Mouse (Mus musculus) forebrain, embryonic 15.5 days (tissue): ENCODE results near the gene Pum2. TPM values are rescaled to one million over a fixed set of nuclear protein-coding genes. Genes with fewer than 3 reads are reported as not detected.

Source experiments
- ATAC-seq: fragments of 200-750 bp; cut with Nextera tagmentation; replicated peaks from 2 replicates; pipeline ENCODE4 v1.8.0; 2017; ENCODE audit warnings: mild to moderate bottlenecking, moderate TSS enrichment, moderate library complexity
- H3K27ac ChIP-seq: fragments of 300-500 bp; sonication (generic); replicated peaks from 2 replicates; pipeline ENCODE4 v1.5.1; 2015; ENCODE audit warnings: mild to moderate bottlenecking, inconsistent platforms
- H3K27me3 ChIP-seq: fragments of 300-500 bp; sonication (generic); 2 replicates; pipeline ENCODE4 v1.6.1; 2015; ENCODE audit warnings: inconsistent platforms
- H3K36me3 ChIP-seq: fragments of 300-500 bp; sonication (generic); 2 replicates; pipeline ENCODE4 v1.6.1; 2015; ENCODE audit warnings: mild to moderate bottlenecking, inconsistent platforms
- H3K4me1 ChIP-seq: fragments of 300-500 bp; sonication (generic); 2 replicates; pipeline ENCODE4 v1.6.1; 2015; ENCODE audit warnings: inconsistent platforms
- H3K4me2 ChIP-seq: fragments of 300-500 bp; sonication (generic); replicated peaks from 2 replicates; pipeline ENCODE4 v1.6.1; 2015; ENCODE audit warnings: mild to moderate bottlenecking, inconsistent platforms
- H3K4me3 ChIP-seq: fragments of 300-500 bp; sonication (generic); 2 replicates; pipeline ENCODE4 v1.5.1; 2015; ENCODE audit warnings: mild to moderate bottlenecking, inconsistent platforms
- H3K9ac ChIP-seq: fragments of 300-500 bp; sonication (generic); replicated peaks from 2 replicates; pipeline ENCODE4 v1.6.1; 2015; ENCODE audit warnings: mild to moderate bottlenecking, inconsistent platforms
- H3K9me3 ChIP-seq: fragments of 300-500 bp; sonication (generic); 2 replicates; pipeline ENCODE4 v1.6.1; 2016; ENCODE audit warnings: inconsistent platforms
- whole genome bisulfite sequencing: fragments of 180-500 bp; shearing (Covaris S2); methylation state at CpG from one replicate; pipeline ENCODE4 v1.1.7; 2015; ENCODE audit warnings: mixed read lengths; 5-methylcytosine and 5-hydroxymethylcytosine counted together
- polyA plus RNA-seq: library from polyadenylated mRNA; unstranded; fragments of >200 nt; fragmentation: Nextera tagmentation; extraction: Ambion mirVana; gene quantifications from 2 replicates; pipeline ENCODE4 v1.2.1, GENCODE M21; 2015

The Pum2 gene
- polyA plus RNA-seq, 1 experiment from 2014 or later = 66.5 TPM

DNA sequence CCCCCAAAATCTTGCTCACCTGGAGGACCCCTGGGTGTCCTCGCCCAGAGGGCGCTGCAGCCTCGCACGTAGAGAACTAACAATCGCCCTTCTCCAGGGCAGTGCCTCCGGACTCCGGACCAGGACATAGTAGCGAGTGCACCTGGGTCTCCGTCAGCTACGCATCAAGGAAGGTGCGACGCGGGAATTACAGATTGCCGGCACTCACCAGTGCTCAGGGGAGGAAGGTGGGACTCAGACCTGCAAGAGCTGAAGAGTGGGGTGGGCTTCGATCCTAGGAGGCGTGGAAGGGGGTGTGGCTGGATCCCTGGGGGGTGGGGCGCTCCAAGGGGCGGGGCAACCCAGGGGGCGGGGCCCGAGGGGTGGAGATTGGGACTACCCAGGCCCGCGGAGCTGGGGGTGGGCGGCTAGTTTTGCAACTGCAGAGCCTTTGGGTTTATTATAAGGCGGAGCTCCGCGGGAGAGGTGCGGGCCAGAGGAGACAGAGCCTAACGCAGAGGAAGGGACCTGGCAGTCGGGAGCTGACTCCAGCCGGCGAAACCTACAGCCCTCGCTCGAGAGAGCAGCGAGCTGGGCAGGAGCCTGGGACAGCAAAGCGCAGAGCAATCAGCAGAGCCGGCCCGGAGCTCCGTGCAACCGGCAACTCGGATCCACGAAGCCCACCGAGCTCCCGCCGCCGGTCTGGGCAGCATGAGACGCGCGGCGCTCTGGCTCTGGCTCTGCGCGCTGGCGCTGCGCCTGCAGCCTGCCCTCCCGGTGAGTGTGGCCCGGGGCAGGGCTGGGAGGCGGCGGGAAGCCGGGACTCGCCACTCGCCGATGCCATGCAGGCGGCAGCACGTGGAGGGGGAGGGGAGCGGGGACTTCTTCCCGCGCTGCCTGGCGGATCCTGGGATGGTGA is 97.3 kb downstream of the Pum2 start, which contains the start of gene Sdc1:
TSS of gene Sdc1 (plus strand) at position 378 of the 898 bp plus-strand sequence.
- ATAC-seq = peak; percentile 90
- WGBS = under 1% methylated on average over 65 of the region's 67 CpGs
- no peaks in the 10 kb centered on the region for H3K9me3 ChIP-seq
- peak within 1 kb of the TSS; percentile 85 for H3K9ac ChIP-seq
- H3K4me1 ChIP-seq = peaks cover 15% of the 10 kb centered on the region
- H3K4me3 ChIP-seq = peak within 1 kb of the TSS; percentile 93
- peak within 1 kb of the TSS; percentile 96 for H3K4me2 ChIP-seq
- H3K27me3 ChIP-seq = no peaks in the 10 kb centered on the region
- H3K27ac ChIP-seq = peak within 1 kb of the TSS; percentile 78
- no peaks in the 10 kb centered on the region for H3K36me3 ChIP-seq

- under 1% methylated on average over 37 of the region's 37 CpGs for WGBS
- peak; percentile 19 for ATAC-seq
- Histone ChIP-seq H3K36me3 (no peaks in the 10 kb centered on the region), H3K4me3 (peak overlapping the region; percentile 93), H3K27ac (peak overlapping the region; percentile 78), H3K9ac (peak overlapping the region; percentile 85), H3K9me3 (no peaks in the 10 kb centered on the region), H3K4me2 (peak overlapping the region; percentile 96), H3K4me1 (peaks cover 15% of the 10 kb centered on the region), H3K27me3 (no peaks in the 10 kb centered on the region)
Measured at GRCm38 (mm10) chr12:8771844-8772380, 98.0 kb downstream of the Pum2 start.

DNA sequence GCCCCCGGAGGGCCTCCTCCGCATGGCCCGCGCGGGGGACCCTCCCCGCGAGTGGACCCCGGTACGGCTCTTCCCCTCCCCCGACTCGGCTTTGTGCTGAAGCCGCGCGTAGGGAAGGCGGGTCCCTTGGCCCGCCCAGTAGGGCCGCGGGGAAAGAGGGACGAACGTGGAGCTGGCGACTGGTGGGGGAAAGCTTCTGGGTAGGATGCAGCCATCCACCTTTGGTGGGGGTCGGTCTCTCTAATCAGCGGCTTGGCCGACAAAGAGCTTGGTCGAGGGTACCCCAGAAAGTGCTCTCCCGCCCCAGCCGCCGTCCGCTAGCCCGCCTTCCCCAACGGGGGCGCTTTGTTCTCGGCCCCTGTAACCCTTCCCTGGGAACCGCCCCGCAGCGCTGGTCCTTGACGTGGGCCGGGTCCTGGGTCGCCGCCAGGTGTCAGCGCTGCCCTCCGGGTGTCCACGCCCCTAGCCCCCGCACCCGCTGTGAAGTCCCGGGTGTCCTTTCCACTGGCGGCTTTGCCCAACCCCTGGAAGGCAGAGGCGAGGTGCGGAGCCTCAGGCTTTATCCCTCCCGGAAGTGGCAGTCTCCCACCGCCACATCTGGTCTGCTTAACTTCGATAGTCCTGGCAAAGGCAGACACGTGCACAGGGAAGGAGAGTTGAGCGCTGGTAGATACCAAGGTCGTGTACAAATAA is 98.7 kb downstream of the Pum2 start:
- peak; percentile 40 for ATAC-seq
- Histone ChIP-seq H3K27ac (peak overlapping the region; percentile 78), H3K4me1 (peaks cover 15% of the 10 kb centered on the region), H3K4me2 (peak overlapping the region; percentile 96), H3K36me3 (no peaks in the 10 kb centered on the region), H3K27me3 (no peaks in the 10 kb centered on the region), H3K9ac (peak overlapping the region; percentile 85), H3K4me3 (peak overlapping the region; percentile 93), H3K9me3 (no peaks in the 10 kb centered on the region)
- under 1% methylated on average over 50 of the region's 55 CpGs for whole genome bisulfite sequencing

DNA sequence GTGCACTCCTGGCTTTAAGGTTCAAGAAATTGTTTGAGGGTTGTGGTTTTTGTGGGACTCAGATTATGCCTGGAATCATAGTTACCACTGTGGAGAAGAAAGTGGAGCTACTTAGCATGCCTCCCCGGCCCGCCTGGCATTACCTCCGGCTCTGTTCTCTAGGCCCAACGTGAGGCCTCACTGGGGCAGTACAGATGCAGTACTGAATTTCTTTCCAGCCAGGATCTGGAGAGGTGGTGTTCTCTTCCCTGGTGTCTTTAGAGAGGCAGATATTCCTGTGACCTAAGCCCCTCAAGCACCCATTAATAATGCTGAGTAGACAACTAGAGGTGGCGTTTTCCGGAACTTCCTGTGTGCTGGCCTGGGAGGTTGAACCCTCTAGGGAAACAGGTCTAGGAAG is 99.4 kb downstream of the Pum2 start:
- no peak for ATAC-seq
- peak overlapping the region; percentile 93 for H3K4me3 ChIP-seq
- 18% methylated on average over 6 of the region's 6 CpGs for WGBS
- no peaks in the 10 kb centered on the region for H3K27me3 ChIP-seq
- H3K27ac ChIP-seq = 0 out of 2 replicates have a peak overlapping the region, but pooled peaks have one; percentile 78
- no peaks in the 10 kb centered on the region for H3K9me3 ChIP-seq
- peak overlapping the region; percentile 85 for H3K9ac ChIP-seq
- peaks cover 15% of the 10 kb centered on the region for H3K4me1 ChIP-seq
- no peaks in the 10 kb centered on the region for H3K36me3 ChIP-seq
- peak overlapping the region; percentile 96 for H3K4me2 ChIP-seq

GRCm38 (mm10) chr12:8774183-8774582 is 100.2 kb downstream of the Pum2 start:
- Histone ChIP-seq H3K4me2 (no peak overlapping the region), H3K36me3 (no peaks in the 10 kb centered on the region), H3K9ac (no peak overlapping the region), H3K9me3 (no peaks in the 10 kb centered on the region), H3K27ac (no peak overlapping the region), H3K4me3 (no peak overlapping the region), H3K4me1 (peaks cover 15% of the 10 kb centered on the region), H3K27me3 (no peaks in the 10 kb centered on the region)
- ATAC-seq = no peak

DNA sequence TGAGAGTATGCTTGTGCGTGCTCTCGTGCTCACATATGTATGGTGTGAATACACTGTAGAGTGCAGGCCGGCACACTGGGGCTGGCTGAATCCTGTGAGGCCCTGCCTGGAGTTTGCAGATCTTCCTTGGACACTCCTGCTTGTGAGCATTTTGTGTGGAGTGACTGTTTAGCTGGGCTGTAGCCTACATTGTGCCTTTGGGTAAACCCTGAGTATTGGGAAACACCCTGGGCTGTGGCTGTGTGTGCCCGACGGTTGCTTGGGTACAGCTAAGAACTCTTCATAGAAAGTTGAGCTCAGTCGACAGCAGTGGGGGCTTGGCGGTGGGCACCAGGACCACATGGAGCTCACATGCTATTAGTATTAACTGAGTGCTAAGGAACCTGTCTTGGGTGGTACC is 102.3 kb downstream of the Pum2 start:
- no peak for ATAC-seq
- H3K4me2 ChIP-seq = no peak overlapping the region
- H3K36me3 ChIP-seq = no peaks in the 10 kb centered on the region
- H3K27me3 ChIP-seq = no peaks in the 10 kb centered on the region
- H3K9ac ChIP-seq = no peak overlapping the region
- 92% methylated on average over 7 of the region's 7 CpGs for WGBS
- H3K27ac ChIP-seq = no peak overlapping the region
- peaks cover 15% of the 10 kb centered on the region for H3K4me1 ChIP-seq
- H3K4me3 ChIP-seq = no peak overlapping the region
- H3K9me3 ChIP-seq = no peaks in the 10 kb centered on the region

DNA sequence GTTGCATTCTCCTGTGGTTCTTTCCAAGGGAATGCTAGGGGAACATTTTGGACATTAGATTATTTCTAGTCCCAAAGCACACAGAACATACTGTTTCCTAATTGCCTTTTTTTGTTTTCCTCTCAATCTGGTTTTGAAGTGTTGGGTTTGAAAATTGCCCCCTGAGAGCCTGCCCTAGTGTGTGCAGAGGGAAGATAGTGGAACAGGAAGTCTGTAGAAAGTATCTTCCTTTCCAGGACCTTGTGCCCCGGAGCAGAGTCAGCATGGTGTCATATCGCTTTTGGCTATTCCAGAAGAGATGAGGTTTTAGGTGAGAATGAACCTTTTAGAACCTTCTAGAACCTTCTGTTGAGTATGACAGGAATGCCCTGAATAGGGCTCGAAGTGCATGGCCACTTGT is 102.8 kb downstream of the Pum2 start:
- no peak overlapping the region for H3K4me3 ChIP-seq
- WGBS = 97% methylated on average over 3 of the region's 3 CpGs
- H3K4me2 ChIP-seq = no peak overlapping the region
- peaks cover 15% of the 10 kb centered on the region for H3K4me1 ChIP-seq
- no peak overlapping the region for H3K9ac ChIP-seq
- H3K9me3 ChIP-seq = no peaks in the 10 kb centered on the region
- H3K27me3 ChIP-seq = no peaks in the 10 kb centered on the region
- no peak overlapping the region for H3K27ac ChIP-seq
- no peaks in the 10 kb centered on the region for H3K36me3 ChIP-seq
- no peak for ATAC-seq

- H3K9ac ChIP-seq = no peak overlapping the region
- H3K4me3 ChIP-seq = no peak overlapping the region
- no peak overlapping the region for H3K4me2 ChIP-seq
- no peak overlapping the region for H3K27ac ChIP-seq
- H3K27me3 ChIP-seq = no peaks in the 10 kb centered on the region
- ATAC-seq = no peak
- no peaks in the 10 kb centered on the region for H3K9me3 ChIP-seq
- no peaks in the 10 kb centered on the region for H3K36me3 ChIP-seq
- 87% methylated on average over 7 of the region's 7 CpGs for WGBS
- H3K4me1 ChIP-seq = peaks cover 12% of the 10 kb centered on the region
Measured at GRCm38 (mm10) chr12:8778106-8778505, 104.2 kb downstream of the Pum2 start.

DNA sequence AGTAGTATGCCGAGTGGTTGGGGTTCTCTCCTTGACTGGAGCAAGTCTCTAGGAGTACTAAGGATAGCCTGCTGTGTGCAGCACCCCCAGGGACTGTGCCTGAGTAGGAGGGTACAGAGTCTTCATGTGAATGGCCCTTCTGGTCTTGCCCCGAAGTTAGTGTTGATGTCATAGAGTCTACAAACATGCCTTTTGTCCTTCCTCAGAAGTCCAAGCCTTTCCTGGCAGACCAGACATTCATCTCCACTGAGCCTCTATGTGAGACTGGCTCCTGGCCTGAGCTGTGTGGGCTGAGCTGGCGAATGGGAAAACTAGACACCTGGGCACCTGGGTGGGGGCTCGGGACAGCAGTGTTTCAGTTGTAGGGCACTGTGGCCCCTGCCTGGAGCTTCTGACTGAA is 105.9 kb downstream of the Pum2 start:
- Histone ChIP-seq H3K4me1 (no peaks in the 10 kb centered on the region), H3K4me3 (no peak overlapping the region), H3K27ac (no peak overlapping the region), H3K27me3 (no peaks in the 10 kb centered on the region), H3K9ac (no peak overlapping the region), H3K36me3 (no peaks in the 10 kb centered on the region), H3K9me3 (no peaks in the 10 kb centered on the region), H3K4me2 (no peak overlapping the region)
- ATAC-seq = no peak
- 77% methylated on average over 4 of the region's 4 CpGs for WGBS

DNA sequence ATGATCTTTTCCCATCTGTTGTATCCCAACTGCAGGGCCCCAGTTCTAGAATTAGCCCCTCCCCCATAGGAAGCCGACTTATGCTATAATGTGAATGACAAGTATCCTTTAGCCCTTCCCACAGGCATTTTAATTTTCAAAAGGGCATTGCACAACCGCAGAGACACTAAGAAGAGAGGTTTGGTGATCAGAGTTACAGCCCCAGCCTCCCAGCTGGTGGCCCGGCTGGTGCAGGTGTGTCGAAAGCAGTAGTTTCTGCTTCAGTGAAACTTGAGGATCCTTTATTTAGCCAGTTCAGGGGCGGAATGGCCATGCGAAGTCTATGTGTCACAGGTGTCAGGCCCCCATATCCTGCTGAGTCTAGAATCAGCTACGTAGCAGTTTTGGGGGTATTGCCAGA is 107.2 kb downstream of the Pum2 start:
- H3K9me3 ChIP-seq = no peaks in the 10 kb centered on the region
- H3K36me3 ChIP-seq = no peaks in the 10 kb centered on the region
- WGBS = 78% methylated on average over 7 of the region's 7 CpGs
- no peak overlapping the region for H3K27ac ChIP-seq
- H3K4me2 ChIP-seq = no peak overlapping the region
- H3K9ac ChIP-seq = no peak overlapping the region
- no peaks in the 10 kb centered on the region for H3K27me3 ChIP-seq
- no peak for ATAC-seq
- H3K4me3 ChIP-seq = no peak overlapping the region
- H3K4me1 ChIP-seq = no peaks in the 10 kb centered on the region

DNA sequence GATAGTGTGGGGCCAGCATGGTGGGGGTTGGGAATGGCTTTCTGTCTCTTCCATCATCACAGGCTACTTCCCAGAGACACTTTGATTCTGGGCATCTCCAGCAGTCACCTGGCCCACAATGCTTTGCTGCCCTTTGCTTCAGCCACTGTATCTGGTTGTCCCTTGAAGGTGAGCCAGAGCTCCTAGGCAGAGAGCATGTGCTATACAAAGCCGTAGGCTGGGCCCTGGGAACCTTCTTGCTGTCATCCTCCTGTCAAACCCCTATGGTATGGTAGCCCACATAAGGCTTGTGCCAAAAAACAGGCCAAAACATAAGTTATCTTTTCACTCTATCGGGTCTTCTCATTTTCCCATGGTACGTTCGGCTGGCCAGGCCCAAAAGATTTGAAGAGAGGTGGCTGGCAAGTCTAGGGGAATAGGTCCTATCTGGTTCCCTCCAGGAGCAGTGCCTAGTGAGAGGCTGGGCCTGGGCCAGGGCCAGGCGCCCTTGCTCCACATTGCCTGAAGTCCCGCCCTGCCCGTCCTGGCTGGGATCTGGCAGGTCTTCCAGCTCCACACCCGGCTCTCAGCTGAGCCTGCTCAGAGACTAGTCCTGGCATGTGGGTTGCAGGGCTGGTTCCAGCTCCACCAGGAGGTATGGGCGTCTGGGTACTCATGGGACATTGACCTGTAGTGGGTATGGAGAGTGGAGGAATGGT is 107.9 kb downstream of the Pum2 start:
- no peaks in the 10 kb centered on the region for H3K4me1 ChIP-seq
- H3K4me2 ChIP-seq = no peak overlapping the region
- no peak overlapping the region for H3K4me3 ChIP-seq
- no peak overlapping the region for H3K9ac ChIP-seq
- 0 out of 2 replicates have a peak, but pooled peaks have one; percentile 18 for ATAC-seq
- no peak overlapping the region for H3K27ac ChIP-seq
- 78% methylated on average over 9 of the region's 9 CpGs for WGBS
- no peaks in the 10 kb centered on the region for H3K27me3 ChIP-seq
- H3K9me3 ChIP-seq = no peaks in the 10 kb centered on the region
- no peaks in the 10 kb centered on the region for H3K36me3 ChIP-seq

GRCm38 (mm10) chr12:8782565-8782964 is 108.6 kb downstream of the Pum2 start:
- no peak overlapping the region for H3K4me2 ChIP-seq
- H3K36me3 ChIP-seq = no peaks in the 10 kb centered on the region
- H3K4me3 ChIP-seq = no peak overlapping the region
- no peak overlapping the region for H3K27ac ChIP-seq
- no peaks in the 10 kb centered on the region for H3K9me3 ChIP-seq
- 88% methylated on average over 3 of the region's 3 CpGs for WGBS
- H3K4me1 ChIP-seq = no peaks in the 10 kb centered on the region
- H3K27me3 ChIP-seq = no peaks in the 10 kb centered on the region
- ATAC-seq = no peak
- no peak overlapping the region for H3K9ac ChIP-seq
